Mouse (Mus musculus): ENCODE measurements at regions not wholly inside any gene's neighbourhood (a gene's known extent, or its start where the extent isn't known, plus 50 kb on each side); places are given as distances from the start of the nearest gene placed in this dataset.
A peak's percentile ranks its signal among the peaks of the same experiment; 100 is the strongest.

- H3K4me2 ChIP-seq, result no peak overlapping the region
- H3K9ac ChIP-seq (ENCODE audit: low read depth, low read length), result no peak overlapping the region
- H3K4me3 ChIP-seq (ENCODE audit: low read depth, low read length), result no peak overlapping the region
- no peaks in the 10 kb centered on the region for H3K27me3 ChIP-seq (ENCODE audit: control insufficient read depth, insufficient read depth, low read length)
- 0 out of 2 replicates have a peak, but pooled peaks have one; percentile 17 for ATAC-seq (replicated peaks; ENCODE audit: insufficient number of reproducible peaks, low FRiP score, low TSS enrichment)
- H3K4me1 ChIP-seq (ENCODE audit: control insufficient read depth, insufficient read depth, low read length), result peaks cover 12% of the 10 kb centered on the region; the same call in 1 of the 2 replicates
- 49% methylated on average over 6 of the region's 6 CpGs for WGBS (ENCODE audit: insufficient replicate concordance)
- no peaks in the 10 kb centered on the region for H3K36me3 ChIP-seq (ENCODE audit: control insufficient read depth, insufficient read depth, low read length)
- no peak overlapping the region for H3K27ac ChIP-seq (ENCODE audit: low read depth, low read length)
- peaks cover 2% of the 10 kb centered on the region; the same call in 1 of the 2 replicates for H3K9me3 ChIP-seq (replicated peaks; ENCODE audit: control insufficient read depth, low read length)
These were observed 139.2 kb downstream of the Zfp36l2 start for GRCm38 (mm10) chr17:84048533-84048932.

- WGBS (ENCODE audit: insufficient replicate concordance), result 81% methylated on average over 1 of the region's 1 CpGs
- no peak overlapping the region for H3K4me3 ChIP-seq (ENCODE audit: low read depth, low read length)
- no peak for ATAC-seq (replicated peaks; ENCODE audit: insufficient number of reproducible peaks, low FRiP score, low TSS enrichment)
These were observed 140.2 kb downstream of the Zfp36l2 start for GRCm38 (mm10) chr17:84047520-84047919.

DNA sequence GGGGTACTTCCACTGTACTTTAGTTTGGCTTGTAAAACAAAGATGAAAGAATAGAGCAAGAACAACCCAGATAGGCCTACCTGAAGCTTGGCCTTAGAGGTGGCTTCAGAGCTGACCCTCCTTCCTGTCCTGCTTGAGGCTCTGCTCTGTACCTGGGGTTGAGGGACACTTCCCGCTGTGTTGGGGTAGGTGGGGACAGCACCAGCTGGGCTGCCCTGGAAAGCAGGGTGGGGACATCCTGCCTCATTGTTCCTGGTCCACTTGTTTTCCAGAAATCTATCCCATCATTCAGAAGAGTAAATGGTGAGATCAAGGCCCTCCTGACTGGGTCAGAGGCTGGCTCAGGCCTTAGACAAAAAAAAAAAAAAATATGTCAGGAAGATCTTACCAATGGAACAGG lies 141.9 kb downstream of the Zfp36l2 start:
- no peak overlapping the region for H3K4me3 ChIP-seq (ENCODE audit: low read depth, low read length)
- H3K4me1 ChIP-seq (ENCODE audit: control insufficient read depth, insufficient read depth, low read length), result peaks cover 18% of the 10 kb centered on the region; the same call in 1 of the 2 replicates
- peaks cover 5% of the 10 kb centered on the region; the same call in 1 of the 2 replicates for H3K9me3 ChIP-seq (replicated peaks; ENCODE audit: control insufficient read depth, low read length)
- H3K9ac ChIP-seq (ENCODE audit: low read depth, low read length), result no peak overlapping the region
- no peak overlapping the region for H3K4me2 ChIP-seq
- WGBS (ENCODE audit: insufficient replicate concordance), result 64% methylated on average over 1 of the region's 1 CpGs
- H3K36me3 ChIP-seq (ENCODE audit: control insufficient read depth, insufficient read depth, low read length), result peaks cover 2% of the 10 kb centered on the region; the same call in 1 of the 2 replicates
- ATAC-seq (replicated peaks; ENCODE audit: insufficient number of reproducible peaks, low FRiP score, low TSS enrichment), result no peak
- H3K27ac ChIP-seq (ENCODE audit: low read depth, low read length), result no peak overlapping the region
- H3K27me3 ChIP-seq (ENCODE audit: control insufficient read depth, insufficient read depth, low read length), result no peaks in the 10 kb centered on the region

More at GRCm38 (mm10) chr17:84047520-84047919, 140.2 kb downstream of the Zfp36l2 start:
- no peak overlapping the region for H3K27ac ChIP-seq (ENCODE audit: low read depth, low read length)
- peaks cover 2% of the 10 kb centered on the region; the same call in 1 of the 2 replicates for H3K9me3 ChIP-seq (replicated peaks; ENCODE audit: control insufficient read depth, low read length)
- no peaks in the 10 kb centered on the region for H3K36me3 ChIP-seq (ENCODE audit: control insufficient read depth, insufficient read depth, low read length)
- no peak overlapping the region for H3K9ac ChIP-seq (ENCODE audit: low read depth, low read length)
- no peak overlapping the region for H3K4me2 ChIP-seq
- no peaks in the 10 kb centered on the region for H3K27me3 ChIP-seq (ENCODE audit: control insufficient read depth, insufficient read depth, low read length)
- H3K4me1 ChIP-seq (ENCODE audit: control insufficient read depth, insufficient read depth, low read length), result peaks cover 18% of the 10 kb centered on the region; the same call in 1 of the 2 replicates

DNA sequence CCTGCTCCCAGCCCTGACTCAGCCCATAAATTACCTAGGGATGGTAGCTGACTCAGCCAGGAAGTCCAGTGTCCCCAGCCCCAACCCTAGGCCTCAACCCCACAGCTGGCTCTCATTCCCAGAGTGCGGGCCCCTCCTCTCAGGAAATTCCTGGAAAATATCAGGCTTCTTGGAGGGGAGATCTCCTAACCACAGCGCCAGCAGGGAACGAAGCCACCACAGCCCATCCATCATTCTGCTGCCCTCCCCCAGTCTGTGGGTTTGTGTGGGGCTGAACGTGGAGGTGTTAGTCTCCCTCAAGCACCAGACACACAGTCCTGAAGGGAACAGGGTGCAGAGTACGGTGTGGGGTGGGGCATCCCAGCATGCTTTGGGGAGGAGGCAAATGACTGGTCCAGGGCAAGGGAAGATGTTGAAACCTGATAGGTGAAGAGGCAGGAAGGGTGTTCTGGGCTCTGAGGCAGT lies 143.2 kb downstream of the Zfp36l2 start:
- H3K9me3 ChIP-seq (replicated peaks; ENCODE audit: control insufficient read depth, low read length), result peaks cover 5% of the 10 kb centered on the region; the same call in 1 of the 2 replicates
- peak; percentile 71; the same call in 1 of the 2 replicates for ATAC-seq (replicated peaks; ENCODE audit: insufficient number of reproducible peaks, low FRiP score, low TSS enrichment)
- 33% methylated on average over 5 of the region's 5 CpGs for WGBS (ENCODE audit: insufficient replicate concordance)
- peak overlapping the region; percentile 50; the same call in 1 of the 2 replicates for H3K27ac ChIP-seq (ENCODE audit: low read depth, low read length)
- no peak overlapping the region for H3K4me2 ChIP-seq
- peaks cover 2% of the 10 kb centered on the region; the same call in 1 of the 2 replicates for H3K36me3 ChIP-seq (ENCODE audit: control insufficient read depth, insufficient read depth, low read length)
- no peak overlapping the region for H3K4me3 ChIP-seq (ENCODE audit: low read depth, low read length)
- no peaks in the 10 kb centered on the region for H3K27me3 ChIP-seq (ENCODE audit: control insufficient read depth, insufficient read depth, low read length)
- no peak overlapping the region for H3K9ac ChIP-seq (ENCODE audit: low read depth, low read length)
- H3K4me1 ChIP-seq (ENCODE audit: control insufficient read depth, insufficient read depth, low read length), result peaks cover 18% of the 10 kb centered on the region; the same call in 1 of the 2 replicates

GRCm38 (mm10) chr17:84043102-84043501 lies 144.6 kb downstream of the Zfp36l2 start:
- no peak overlapping the region for H3K27ac ChIP-seq (ENCODE audit: low read depth, low read length)
- no peak overlapping the region for H3K9ac ChIP-seq (ENCODE audit: low read depth, low read length)
- H3K4me2 ChIP-seq, result no peak overlapping the region
- peaks cover 21% of the 10 kb centered on the region; the same call in 1 of the 2 replicates for H3K4me1 ChIP-seq (ENCODE audit: control insufficient read depth, insufficient read depth, low read length)
- peaks cover 5% of the 10 kb centered on the region; the same call in 1 of the 2 replicates for H3K9me3 ChIP-seq (replicated peaks; ENCODE audit: control insufficient read depth, low read length)
- H3K27me3 ChIP-seq (ENCODE audit: control insufficient read depth, insufficient read depth, low read length), result no peaks in the 10 kb centered on the region
- WGBS (ENCODE audit: insufficient replicate concordance), result 76% methylated on average over 2 of the region's 2 CpGs
- no peak for ATAC-seq (replicated peaks; ENCODE audit: insufficient number of reproducible peaks, low FRiP score, low TSS enrichment)
- no peak overlapping the region for H3K4me3 ChIP-seq (ENCODE audit: low read depth, low read length)
- H3K36me3 ChIP-seq (ENCODE audit: control insufficient read depth, insufficient read depth, low read length), result peaks cover 2% of the 10 kb centered on the region; the same call in 1 of the 2 replicates

- Histone ChIP-seq H3K4me3 (ENCODE audit: low read depth, low read length) (no peak overlapping the region), H3K27me3 (ENCODE audit: control insufficient read depth, insufficient read depth, low read length) (no peaks in the 10 kb centered on the region), H3K9me3 (replicated peaks; ENCODE audit: control insufficient read depth, low read length) (peaks cover 3% of the 10 kb centered on the region; the same call in 1 of the 2 replicates), H3K27ac (ENCODE audit: low read depth, low read length) (no peak overlapping the region), H3K4me1 (ENCODE audit: control insufficient read depth, insufficient read depth, low read length) (peaks cover 21% of the 10 kb centered on the region), H3K9ac (ENCODE audit: low read depth, low read length) (no peak overlapping the region), H3K36me3 (ENCODE audit: control insufficient read depth, insufficient read depth, low read length) (peaks cover 2% of the 10 kb centered on the region; the same call in 1 of the 2 replicates), H3K4me2 (no peak overlapping the region)
- ATAC-seq (replicated peaks; ENCODE audit: insufficient number of reproducible peaks, low FRiP score, low TSS enrichment), result no peak; the same call in 1 of the 2 replicates
- WGBS (ENCODE audit: insufficient replicate concordance), result 70% methylated on average over 10 of the region's 10 CpGs
These were observed 148.3 kb downstream of the Zfp36l2 start for GRCm38 (mm10) chr17:84039444-84039843.

- 51% methylated on average over 11 of the region's 11 CpGs for WGBS (ENCODE audit: insufficient replicate concordance)
- ATAC-seq (replicated peaks; ENCODE audit: insufficient number of reproducible peaks, low FRiP score, low TSS enrichment), result no peak
- Histone ChIP-seq H3K27me3 (ENCODE audit: control insufficient read depth, insufficient read depth, low read length) (no peaks in the 10 kb centered on the region), H3K4me3 (ENCODE audit: low read depth, low read length) (no peak overlapping the region), H3K36me3 (ENCODE audit: control insufficient read depth, insufficient read depth, low read length) (peaks cover 2% of the 10 kb centered on the region; the same call in 1 of the 2 replicates), H3K27ac (ENCODE audit: low read depth, low read length) (no peak overlapping the region), H3K4me1 (ENCODE audit: control insufficient read depth, insufficient read depth, low read length) (peaks cover 14% of the 10 kb centered on the region), H3K9ac (ENCODE audit: low read depth, low read length) (no peak overlapping the region), H3K4me2 (no peak overlapping the region), H3K9me3 (replicated peaks; ENCODE audit: control insufficient read depth, low read length) (peaks cover 3% of the 10 kb centered on the region; the same call in 1 of the 2 replicates)
These were observed 150.0 kb downstream of the Zfp36l2 start for GRCm38 (mm10) chr17:84037580-84038304.

DNA sequence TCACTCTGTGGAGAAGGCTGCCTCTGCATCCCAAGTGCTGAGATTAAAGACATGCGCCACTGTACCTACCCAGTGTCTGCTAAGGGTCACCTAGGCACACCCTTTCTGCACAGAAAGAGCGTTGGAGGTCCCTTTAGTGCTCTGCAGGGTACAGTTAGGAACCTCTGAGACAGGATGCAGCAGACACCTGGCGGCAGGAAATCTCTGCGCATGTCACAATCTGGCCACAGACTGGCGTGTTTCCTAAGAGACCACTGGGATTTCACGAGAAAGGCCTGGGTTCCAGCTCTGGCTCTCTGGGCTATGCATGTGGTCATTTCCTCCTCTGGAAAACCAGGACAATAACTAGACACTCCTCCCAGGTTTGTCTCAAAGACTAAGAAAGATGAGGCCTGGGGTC lies 151.7 kb downstream of the Zfp36l2 start:
- no peak for ATAC-seq (replicated peaks; ENCODE audit: insufficient number of reproducible peaks, low FRiP score, low TSS enrichment)
- H3K4me2 ChIP-seq, result no peak overlapping the region
- H3K27ac ChIP-seq (ENCODE audit: low read depth, low read length), result no peak overlapping the region
- peaks cover under 1% of the 10 kb centered on the region; the same call in 1 of the 2 replicates for H3K36me3 ChIP-seq (ENCODE audit: control insufficient read depth, insufficient read depth, low read length)
- WGBS (ENCODE audit: insufficient replicate concordance), result 76% methylated on average over 6 of the region's 6 CpGs
- no peaks in the 10 kb centered on the region for H3K27me3 ChIP-seq (ENCODE audit: control insufficient read depth, insufficient read depth, low read length)
- H3K4me3 ChIP-seq (ENCODE audit: low read depth, low read length), result no peak overlapping the region
- H3K9me3 ChIP-seq (replicated peaks; ENCODE audit: control insufficient read depth, low read length), result peaks cover under 1% of the 10 kb centered on the region; the same call in 1 of the 2 replicates
- H3K4me1 ChIP-seq (ENCODE audit: control insufficient read depth, insufficient read depth, low read length), result peaks cover 14% of the 10 kb centered on the region
- no peak overlapping the region for H3K9ac ChIP-seq (ENCODE audit: low read depth, low read length)
